Mouse (Mus musculus): ENCODE data around the gene Gprin1. TPM values are rescaled to one million over a fixed set of nuclear protein-coding genes. Genes with fewer than 3 reads are reported as not detected.

Gprin1 gene
- total RNA-seq (2023) = not detected

GRCm38 (mm10) chr13:54749864-54750411 lies at the start of gene Gprin1:
Gprin1 (minus strand) TSS chr13:54749874.

GRCm38 (mm10) chr13:54788740-54789560 lies 39.3 kb upstream of the Gprin1 start, which contains the start of gene Tspan17:
Tspan17 (plus strand) TSS chr13:54789377.

GRCm38 (mm10) chr13:54783698-54784097 lies 34.0 kb upstream of the Gprin1 start, which contains the start of gene Eif4e1b:
Eif4e1b (plus strand) TSS chr13:54783998.

GRCm38 (mm10) chr13:54766192-54766768 lies 16.6 kb upstream of the Gprin1 start, which contains the start of gene Sncb:
Sncb (minus strand) TSS chr13:54766595.

GRCm38 (mm10) chr13:54701243-54701642 lies 48.4 kb downstream of the Gprin1 start, which contains the start of gene Cdhr2:
Cdhr2 (plus strand) TSS chr13:54701461.

GRCm38 (mm10) chr13:54693558-54694347 lies 55.9 kb downstream of the Gprin1 start, which contains the start of gene Rnf44:
Rnf44 (minus strand) TSS chr13:54693907.

Other genes with a start within 250 kb of the Gprin1 start
- 38.8 TPM for gene Simc1, start 246.1 kb downstream of the Gprin1 start, total RNA-seq (2023)
- 34.8 TPM for gene 4833439L19Rik, start 184.4 kb downstream of the Gprin1 start, total RNA-seq (2023)
- gene Arl10, start 174.9 kb downstream of the Gprin1 start, total RNA-seq (2023) = 6.6 TPM
- 15.1 TPM for gene Nop16, start 159.8 kb downstream of the Gprin1 start, total RNA-seq (2023)
- gene Higd2a, start 159.7 kb downstream of the Gprin1 start, total RNA-seq (2023) = 73.5 TPM
- 39.1 TPM for gene Cltb, start 138.5 kb downstream of the Gprin1 start, total RNA-seq (2023)
- 60.7 TPM for gene Faf2, start 128.1 kb downstream of the Gprin1 start, total RNA-seq (2023)
- 197 TPM for gene Rnf44, start 56.0 kb downstream of the Gprin1 start, total RNA-seq (2023)
- not detected for gene Cdhr2, start 48.4 kb downstream of the Gprin1 start, total RNA-seq (2023)
- gene Sncb, start 16.7 kb upstream of the Gprin1 start, total RNA-seq (2023) = not detected
- not detected for gene Eif4e1b, start 34.1 kb upstream of the Gprin1 start, total RNA-seq (2023)
- gene Tspan17, start 39.5 kb upstream of the Gprin1 start, total RNA-seq (2023) = 1.4 TPM
- gene Unc5a, start 199.5 kb upstream of the Gprin1 start, total RNA-seq (2023) = 1.3 TPM